Mouse (Mus musculus) spleen, adult 18-20 months (tissue): ENCODE data around the gene Gm47985.

Experiments used
- DNase-seq, 2 experiments: peaks; one replicate each; pipeline ENCODE4 v3.0.0; 2022; ENCODE audit warnings: mixed read lengths in 2 of 2

Gm47985 gene

DNA sequence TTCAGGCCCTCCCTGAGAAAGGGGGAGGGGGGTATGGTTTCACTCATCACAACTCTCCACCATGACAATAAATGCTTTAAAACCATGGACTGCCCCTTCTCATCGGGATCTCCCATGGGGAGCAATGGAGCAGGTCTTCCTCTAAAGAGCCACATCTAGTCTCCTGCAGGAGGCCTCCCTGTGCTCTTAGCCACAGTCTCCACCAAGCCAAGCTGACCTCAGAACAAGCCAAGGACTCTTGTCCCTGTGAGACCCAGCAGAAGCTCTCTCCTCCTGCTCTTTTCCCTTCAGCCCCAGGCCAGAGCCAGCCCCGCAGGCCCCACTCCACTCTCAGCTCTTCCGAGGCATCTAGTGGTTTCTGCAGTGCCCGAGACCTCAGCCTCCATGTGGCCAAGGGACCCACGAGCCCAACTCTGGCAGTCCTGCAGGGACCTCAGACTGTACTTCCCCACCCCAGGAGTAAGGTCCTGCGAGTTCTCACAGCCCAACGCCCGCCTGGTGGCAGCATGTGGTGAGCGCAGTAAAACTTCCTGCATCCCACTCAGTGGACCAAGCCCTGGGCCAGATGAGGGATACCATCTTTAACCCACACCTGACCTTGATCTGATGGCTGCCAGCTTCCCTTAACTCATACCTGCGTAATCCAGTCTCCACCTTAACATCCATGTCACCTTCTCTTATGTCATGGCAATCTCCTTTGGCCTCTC, 40.4 kb downstream of the Gm47985 start:
- DNase-seq, result no peak

DNA sequence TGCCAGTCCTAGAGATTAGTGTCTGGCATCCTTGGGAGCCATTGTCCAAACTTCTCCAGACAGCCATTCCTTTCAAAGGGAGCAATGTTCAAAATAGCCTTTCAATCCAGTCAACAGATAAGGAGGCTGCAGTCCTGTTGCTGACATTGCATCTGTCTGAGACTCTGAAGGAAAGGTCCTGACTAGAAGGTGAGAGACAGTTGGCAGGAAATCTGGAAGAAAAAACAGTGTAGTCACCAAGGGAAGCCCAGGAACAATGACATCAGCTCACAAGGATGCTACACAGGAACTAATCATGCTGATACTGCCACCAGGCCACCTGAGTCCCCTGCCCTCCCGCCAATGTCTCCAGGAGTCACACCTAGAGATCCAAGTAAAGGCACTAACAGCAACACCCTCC, 41.0 kb downstream of the Gm47985 start:
- no peak for DNase-seq

DNA sequence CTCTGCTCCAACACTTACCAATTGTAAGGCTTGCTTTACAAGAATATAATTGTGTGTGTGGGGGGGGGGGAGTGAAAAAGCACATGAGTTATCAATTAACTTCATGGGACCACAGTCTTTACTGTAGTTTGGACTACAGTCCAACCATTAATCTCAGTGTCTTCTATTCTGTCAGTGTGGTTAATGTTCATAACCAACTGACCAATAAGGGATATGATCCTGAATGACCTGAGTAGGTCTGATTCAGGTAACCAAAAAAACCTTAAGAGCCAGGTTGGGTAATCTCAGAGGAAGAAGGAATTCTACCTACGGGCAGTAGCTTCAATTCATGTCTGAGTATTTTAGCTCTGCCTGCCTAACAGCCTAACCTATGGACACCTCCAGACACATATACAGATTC, 42.2 kb downstream of the Gm47985 start:
- no peak for DNase-seq

DNA sequence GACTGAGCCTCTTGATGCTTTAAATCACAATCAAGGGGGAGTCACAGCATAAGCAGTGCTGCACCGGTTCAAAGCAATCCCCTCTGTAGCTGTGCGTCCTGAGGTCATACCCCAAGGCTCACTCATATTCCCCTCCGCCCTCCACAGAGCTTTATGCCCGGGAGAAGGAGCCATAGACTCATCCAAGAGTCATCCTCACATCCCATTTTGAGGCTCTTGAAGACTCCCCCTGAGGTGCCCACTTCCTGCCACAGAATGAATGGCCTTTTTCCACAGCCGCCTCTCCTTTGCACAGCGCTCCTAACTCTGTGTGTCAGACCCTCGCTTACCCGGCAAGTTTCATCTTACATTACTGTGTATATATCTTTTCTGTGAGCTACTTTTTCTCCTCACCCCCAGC, 45.2 kb downstream of the Gm47985 start:
- DNase-seq, result no peak

DNA sequence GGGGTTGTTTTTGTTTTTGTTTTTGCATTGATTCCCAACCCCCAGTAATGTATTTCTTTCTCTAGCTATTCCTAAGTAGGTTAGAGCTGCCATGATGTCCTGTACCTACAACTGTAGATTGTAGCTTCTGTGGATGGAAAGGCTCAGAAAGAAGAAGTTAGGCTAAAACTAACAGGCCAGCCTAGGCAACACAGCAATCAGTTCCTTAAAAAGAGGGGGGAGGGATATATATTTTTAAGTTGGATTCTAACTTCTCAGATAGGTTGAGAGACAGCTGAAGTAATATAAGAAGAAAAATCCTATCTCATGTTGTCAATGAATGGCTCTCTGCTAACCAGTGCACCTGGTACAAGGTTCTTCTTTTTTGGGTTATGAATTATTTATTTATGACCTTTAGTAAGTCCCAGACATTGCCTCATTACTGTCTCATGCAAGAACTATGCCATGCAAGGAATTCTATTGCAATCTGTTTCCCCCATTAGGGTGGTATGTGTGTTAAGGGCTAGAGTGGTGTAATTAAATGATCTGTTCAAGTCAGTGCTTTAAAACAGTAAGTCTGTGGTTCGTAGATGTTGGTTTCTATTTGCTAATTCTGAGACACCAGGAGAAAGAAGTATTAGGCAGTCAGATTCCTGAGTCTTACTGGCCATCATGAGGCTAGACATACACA, 46.1 kb downstream of the Gm47985 start:
- DNase-seq, result no peak

DNA sequence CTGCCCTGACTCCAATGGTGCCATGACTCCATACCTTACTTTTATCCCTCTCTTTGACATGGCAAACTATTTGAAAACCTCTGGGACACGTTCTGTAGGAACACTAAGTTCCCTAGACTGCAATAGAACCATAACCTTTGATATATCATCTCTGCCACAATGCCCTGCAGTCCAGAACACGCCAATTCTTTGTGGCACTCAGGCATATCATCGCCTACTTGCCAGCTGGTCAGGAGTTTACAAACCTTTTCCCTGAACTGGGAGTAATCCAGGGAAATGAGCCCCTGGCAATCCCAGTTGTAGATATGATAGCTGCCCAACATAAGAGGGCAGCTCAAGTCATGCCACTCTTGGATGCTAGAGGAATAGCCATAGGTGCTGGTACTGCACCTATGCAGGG, 50.0 kb downstream of the Gm47985 start:
- DNase-seq, result no peak

DNA sequence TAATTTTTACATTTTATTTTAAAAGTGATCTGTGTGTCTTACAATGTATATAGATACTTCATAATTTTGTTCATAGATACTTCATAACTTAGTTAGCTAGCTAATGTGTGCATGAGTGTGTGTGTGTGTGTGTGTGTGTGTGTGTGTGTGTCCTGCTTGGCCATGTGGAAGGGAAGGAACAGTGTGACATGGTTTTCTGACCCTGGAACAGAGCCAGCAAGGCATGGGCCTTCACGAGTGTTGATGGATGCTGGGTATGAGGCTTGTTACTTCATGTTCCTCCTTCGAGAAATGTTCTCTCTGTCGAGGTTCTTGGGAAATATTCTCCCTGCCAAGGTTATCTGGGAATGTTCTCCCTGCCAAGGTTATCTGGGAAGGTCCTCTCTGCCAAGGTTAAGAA, 51.4 kb downstream of the Gm47985 start:
- no peak for DNase-seq
